Mouse (Mus musculus) left cerebral cortex, adult 9 months (tissue): Measurements from ENCODE around the gene Disp2.

Experiments used
- DNase-seq, 2 experiments: peaks; one replicate each; pipeline ENCODE4 v3.0.0; 2022; ENCODE audit warnings: low spot score in 2 of 2

Disp2 gene

GRCm38 (mm10) chr2:118779504-118780480 lies at the start of gene Disp2:
Gene Disp2 (plus strand): TSS chr2:118779719.
- DNase-seq = peak; percentile 87 to 96

DNA sequence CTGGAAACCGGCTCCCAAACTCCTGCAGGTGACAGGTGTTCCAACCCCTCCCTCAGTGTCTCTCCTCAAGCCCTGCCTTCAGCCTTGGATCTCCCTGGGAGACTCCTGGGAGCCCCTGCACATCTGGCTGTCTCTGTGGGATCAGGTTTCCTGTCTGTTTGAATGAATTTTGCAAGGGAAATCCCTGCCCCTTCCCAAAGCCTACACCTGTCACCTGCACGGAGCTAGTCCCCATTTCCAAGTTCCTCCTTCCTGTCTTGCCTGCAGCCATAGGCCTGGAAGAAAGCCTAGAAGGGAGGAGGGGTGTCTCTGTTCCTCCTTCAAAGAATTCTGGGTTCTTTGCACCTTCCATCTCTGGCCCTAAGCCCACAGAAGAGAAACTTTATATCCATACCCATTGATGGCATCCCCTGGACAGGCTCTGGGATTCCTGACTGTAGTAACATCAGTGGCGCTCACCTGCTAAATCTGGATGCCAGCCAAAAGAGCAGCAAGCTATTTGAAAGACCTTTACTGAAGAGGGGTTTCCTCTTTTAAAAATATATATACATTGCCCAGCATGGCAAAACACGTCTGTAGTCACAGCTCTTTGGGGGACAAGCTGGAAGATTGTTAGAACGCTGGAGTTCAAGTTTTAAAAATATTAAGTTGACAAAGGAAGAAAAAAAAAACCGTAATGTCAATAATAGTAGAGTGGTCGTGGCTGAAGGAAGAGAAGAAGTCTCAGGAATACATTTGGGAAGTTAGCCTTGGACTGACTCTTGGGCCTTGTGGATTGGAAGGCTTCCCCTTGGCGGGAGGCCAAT lies 49.5 kb upstream of the Disp2 start:
- DNase-seq = no peak

DNA sequence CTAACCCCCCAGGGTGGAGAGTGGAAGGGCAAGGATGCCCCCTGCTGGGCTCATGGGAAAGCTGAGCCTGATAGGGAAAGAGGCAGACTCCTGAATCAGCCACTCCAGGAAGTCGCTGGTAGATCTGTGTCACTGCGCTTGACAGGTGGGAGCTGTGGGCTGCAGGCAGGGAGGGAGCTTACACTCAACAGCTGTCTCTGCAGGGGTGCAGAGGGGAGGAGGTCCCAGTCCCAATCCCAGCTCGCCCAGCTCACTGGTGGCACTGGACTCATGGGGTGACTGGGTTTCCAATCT lies 49.0 kb upstream of the Disp2 start:
- DNase-seq = peak in 1 of 2 experiments; percentile 80

GRCm38 (mm10) chr2:118731981-118732380 lies 47.5 kb upstream of the Disp2 start:
- no peak for DNase-seq

DNA sequence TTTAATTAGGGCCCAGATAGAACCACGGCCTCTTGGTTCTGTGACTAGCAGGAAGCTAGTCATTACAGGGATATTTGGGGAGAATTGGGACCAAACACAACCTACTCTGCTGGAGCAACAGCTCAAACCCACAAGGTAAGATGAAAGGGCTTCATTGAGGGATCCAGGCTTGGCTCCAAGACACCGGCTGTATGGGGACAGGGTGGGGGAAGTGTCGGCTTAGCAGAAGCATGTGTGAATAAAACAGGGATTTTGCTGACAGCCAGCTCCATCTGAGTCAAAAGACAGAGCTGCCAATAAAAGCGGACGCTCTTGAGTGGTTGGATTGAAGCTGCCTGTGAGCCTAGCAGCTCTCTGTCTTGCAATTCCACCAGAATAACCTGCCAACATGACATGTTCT lies 46.2 kb upstream of the Disp2 start:
- DNase-seq = no peak

GRCm38 (mm10) chr2:118740341-118740740 lies 39.2 kb upstream of the Disp2 start:
- DNase-seq = no peak

GRCm38 (mm10) chr2:118741183-118741582 lies 38.3 kb upstream of the Disp2 start:
- DNase-seq = peak in 1 of 2 experiments; percentile 58

DNA sequence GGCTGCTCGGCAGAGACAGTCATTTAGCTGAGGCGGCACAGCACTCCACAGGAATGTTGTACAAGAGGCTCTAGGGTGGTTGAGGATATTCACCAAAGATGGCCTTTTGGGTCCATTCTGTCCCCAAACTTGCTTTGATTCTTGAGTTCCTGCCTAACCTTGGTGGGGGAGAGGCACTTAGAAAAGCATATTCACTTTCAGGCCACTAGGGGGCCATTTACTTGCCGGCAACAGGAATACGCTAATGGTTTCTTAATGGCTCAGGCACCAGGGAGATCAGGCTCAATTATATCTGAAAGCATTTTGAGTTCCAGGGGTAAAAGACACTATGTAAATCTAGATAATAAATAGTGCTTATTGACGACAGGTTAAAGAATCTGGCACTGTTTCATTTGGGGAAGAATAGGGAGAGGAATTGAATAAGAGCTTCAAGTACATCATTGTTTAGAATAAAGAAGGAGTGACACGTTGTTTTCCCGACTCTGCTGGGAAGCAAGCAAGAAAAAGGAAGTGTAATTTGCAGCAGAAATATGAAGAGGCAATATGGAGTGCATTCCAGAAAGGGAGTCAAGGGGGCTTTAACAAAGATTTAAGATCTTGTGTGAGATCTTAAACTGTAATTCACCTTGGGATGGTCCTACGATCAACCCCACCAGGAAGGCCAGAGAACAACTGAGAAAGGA lies 36.1 kb upstream of the Disp2 start:
- peak in 1 of 2 experiments; percentile 59 for DNase-seq

- DNase-seq = no peak
These were observed 34.9 kb upstream of the Disp2 start for GRCm38 (mm10) chr2:118744621-118745020.

DNA sequence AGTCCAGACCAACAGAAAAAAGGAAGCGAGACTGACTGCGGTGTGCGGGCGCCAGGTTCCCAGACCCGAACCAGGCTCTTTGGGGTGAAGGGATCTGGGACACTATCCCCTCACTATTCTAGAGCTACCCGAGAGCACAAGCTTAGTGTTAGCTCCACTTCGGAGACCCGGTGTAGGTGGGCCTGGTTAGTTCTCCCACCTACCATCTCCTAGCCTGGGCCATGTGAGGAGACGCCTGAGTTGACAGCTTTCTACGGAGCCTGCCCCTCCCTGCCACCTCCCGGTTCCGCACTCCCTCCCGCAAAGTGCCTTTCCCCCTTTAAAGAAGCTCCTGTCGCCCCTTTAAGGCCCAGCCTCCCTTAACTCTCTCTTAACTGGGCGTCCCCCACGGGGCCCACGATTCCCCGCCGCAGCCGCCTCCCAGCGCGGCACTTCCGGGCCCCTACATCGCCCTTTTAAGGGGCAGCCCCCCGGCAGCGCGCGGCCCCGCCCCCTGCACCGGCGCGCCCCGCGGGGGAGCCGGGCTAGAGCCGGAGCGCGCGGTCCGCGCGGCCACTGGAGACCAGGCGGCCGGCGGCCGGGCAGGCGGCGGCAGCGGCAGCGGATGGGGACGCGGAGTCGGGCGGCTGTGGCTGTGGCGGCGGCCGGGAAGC lies 34.2 kb upstream of the Disp2 start, which contains the start of gene Inafm2:
Gene Inafm2 (plus strand): TSS at position 527 of the 653 bp plus-strand sequence.
- peak; percentile 84 to 91 for DNase-seq

- DNase-seq = no peak
These were observed 33.3 kb upstream of the Disp2 start for GRCm38 (mm10) chr2:118745915-118746901.

DNA sequence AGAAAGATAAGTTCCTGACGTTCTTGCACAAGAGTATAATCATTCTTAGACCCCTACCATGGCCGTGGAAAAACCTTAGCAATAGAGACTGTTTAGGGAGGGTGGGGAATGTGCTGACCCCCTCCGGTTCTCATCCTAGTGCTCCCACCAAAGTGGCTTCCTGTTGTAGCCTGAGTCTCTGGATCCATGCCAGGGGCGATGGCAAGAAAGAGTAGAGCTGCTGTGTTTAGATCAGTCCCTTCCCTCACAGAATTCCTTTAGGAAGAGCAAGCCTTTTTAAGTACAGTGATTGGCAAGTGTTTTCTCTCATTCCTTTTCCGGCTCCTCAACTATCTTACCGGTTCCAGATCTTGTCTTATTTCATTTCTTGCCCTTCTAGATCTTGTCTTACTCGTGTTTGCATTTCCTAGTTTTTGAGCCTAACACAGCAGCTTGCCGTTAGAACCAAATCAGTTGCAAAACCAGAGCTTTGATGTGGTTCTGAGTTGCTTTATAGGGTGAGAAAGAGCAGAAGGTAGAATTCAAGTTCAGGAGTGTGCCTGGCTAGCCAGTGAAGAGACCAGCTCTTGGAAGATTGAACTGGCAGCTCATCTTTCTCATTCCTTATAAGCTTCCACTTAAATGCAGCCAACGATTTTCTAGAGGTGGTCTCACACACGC lies 32.1 kb upstream of the Disp2 start:
- no peak for DNase-seq

DNA sequence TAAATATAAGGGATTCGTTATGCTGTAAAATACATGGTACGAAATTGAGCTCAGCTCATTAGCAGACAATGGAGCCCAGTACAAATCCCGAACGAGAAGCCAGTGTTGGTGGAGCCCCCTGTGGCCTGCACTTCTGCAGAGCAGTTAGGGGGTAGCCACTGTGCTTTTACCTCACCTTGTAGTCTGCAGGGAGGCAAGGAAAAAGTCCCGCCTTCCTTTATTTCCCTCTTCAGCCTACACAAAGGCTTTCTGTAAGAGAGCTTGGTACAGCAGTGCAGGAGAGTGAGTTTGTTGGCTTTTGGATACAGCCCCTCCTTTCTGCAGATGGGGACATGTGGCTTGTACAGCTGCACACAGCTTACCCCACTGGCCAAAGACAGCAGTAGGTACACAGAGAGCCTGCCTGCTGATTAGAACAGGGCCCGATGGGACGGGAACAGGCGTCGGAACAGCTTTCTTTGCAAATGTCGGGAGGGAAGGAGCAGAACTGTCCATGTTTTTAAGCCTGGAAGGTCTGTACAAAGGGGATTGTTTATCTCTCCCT lies 30.1 kb upstream of the Disp2 start:
- no peak for DNase-seq

DNA sequence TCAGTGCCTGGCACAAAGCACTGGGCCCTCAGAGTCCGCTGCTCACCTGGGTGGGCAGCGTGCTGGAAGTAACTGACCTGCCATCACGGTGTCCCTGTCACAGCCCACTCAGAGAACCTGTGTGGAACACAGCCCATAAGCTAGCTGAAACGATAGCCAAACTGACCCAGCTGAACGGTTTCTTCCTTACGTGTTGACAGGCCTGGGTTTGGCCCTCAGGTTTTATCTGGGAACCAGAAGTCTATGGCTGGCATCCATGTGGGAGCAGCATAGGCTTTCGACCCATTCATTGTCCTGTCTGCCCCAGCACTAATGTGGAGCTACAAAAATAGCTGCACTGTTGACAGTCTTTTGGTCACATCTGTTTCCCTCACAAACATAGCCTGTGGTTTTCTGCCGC lies 29.0 kb upstream of the Disp2 start:
- DNase-seq = no peak

DNA sequence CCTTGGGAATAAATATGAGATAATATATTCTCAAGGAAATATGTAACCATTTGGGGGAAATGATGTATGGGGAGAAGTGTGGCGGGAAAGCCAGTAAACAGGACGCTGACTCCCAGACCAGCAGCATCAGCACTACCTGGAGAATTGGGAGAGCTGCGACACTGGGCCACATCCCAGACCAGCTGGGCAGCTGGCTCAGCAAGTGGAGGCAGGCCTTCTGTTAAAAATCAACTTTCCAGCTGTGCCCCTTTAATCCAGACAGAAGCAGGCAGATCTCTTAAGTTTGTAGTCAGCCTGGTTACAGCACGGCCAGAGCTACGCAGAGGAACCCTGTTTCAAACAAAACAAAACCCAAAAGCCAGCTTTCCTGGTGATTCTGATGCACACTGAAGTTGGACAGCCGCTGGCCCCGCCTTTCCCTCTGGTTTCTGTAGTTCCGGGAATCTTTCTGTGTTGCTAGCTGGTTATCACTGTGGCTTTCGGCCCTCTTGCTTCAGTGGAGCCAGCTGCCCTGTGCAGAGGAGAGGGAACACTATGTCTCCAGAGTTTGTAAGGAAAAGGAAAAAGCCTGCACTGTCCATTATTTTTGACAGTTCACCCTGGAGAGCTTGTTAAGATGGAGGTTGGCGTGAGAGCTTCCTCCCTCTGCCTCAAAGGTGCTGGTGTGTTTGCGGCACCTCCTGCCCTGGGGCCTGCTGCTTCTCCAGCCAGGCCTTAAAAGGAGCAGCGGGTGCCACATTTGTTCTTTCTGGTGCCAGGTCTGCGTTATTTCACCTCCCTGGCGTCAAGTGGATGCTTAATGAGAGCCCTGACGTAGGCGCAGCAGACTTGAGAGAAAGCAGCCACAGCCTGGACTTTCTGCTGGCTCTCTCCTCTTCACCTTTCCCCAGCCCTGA lies 27.4 kb upstream of the Disp2 start:
- DNase-seq = no peak

GRCm38 (mm10) chr2:118752792-118753108 lies 26.8 kb upstream of the Disp2 start:
- no peak for DNase-seq

DNA sequence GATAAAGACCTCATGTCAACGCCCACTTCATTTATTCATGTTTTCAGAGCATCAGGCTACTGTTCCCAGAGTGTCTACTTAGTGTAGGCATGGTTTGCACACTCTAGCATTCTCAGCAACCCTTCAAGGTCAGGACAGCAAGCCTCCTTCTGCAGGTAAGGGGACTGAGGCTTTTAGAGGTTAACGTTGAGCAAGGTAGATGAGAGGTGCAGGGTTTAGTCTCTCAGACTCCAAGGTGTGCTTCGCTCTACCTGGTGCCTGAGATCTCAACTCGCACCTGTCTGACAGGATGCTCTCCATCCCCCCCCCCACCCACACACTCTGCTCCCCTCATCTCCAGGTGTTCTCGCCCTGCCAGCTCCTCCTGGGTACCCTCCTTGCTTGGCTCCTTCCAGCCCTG lies 25.4 kb upstream of the Disp2 start:
- no peak for DNase-seq

GRCm38 (mm10) chr2:118755407-118755806 lies 24.1 kb upstream of the Disp2 start:
- DNase-seq = no peak

DNA sequence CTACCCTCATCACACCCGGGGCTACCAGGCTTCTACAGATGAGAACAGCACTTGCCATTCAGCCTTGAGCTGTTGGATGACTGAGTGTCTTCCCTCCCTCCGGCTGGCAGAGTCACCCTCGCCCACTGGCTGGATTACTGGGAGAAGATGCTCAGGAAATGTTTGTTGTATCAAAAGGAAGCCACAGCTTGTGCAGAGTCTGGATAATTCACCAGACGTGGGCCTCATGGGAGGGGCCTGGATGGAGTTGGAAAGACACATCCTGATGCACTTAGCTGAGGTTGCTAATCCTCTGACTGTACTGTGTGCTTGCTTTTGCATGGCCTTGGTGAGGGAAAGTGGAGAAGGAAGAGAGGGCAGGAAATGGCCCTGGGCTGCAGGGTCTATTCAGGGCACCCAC lies 23.4 kb upstream of the Disp2 start:
- no peak for DNase-seq
